Mouse (Mus musculus) heart, embryonic 15.5 days (tissue): ENCODE measurements at regions not wholly inside any gene's neighbourhood (a gene's known extent, or its start where the extent isn't known, plus 50 kb on each side); places are given as distances from the start of the nearest gene placed in this dataset.

Experiments used
- ATAC-seq: fragments of 200-750 bp; cut with Nextera tagmentation; replicated peaks from 2 replicates; pipeline ENCODE4 v1.8.0; 2017; ENCODE audit warnings: low read depth, moderate TSS enrichment; ENCODE audit not compliant: insufficient number of reproducible peaks, insufficient read depth, low FRiP score
- H3K27ac ChIP-seq: fragments of 300-500 bp; sonication (generic); 2 replicates; pipeline ENCODE4 v1.5.1; 2015; ENCODE audit warnings: mild to moderate bottlenecking, inconsistent platforms
- H3K27me3 ChIP-seq: fragments of 300-500 bp; sonication (generic); 2 replicates; pipeline ENCODE4 v1.6.1; 2015; ENCODE audit warnings: inconsistent platforms
- H3K36me3 ChIP-seq: fragments of 300-500 bp; sonication (generic); 2 replicates; pipeline ENCODE4 v1.6.1; 2015; ENCODE audit warnings: mild to moderate bottlenecking, inconsistent platforms
- H3K4me1 ChIP-seq: fragments of 300-500 bp; sonication (generic); replicated peaks from 2 replicates; pipeline ENCODE4 v1.6.1; 2015; ENCODE audit warnings: inconsistent platforms
- H3K4me2 ChIP-seq: fragments of 300-500 bp; sonication (generic); 2 replicates; pipeline ENCODE4 v1.6.1; 2015; ENCODE audit warnings: inconsistent platforms, mild to moderate bottlenecking, moderate library complexity
- H3K4me3 ChIP-seq: fragments of 300-500 bp; sonication (generic); 2 replicates; pipeline ENCODE4 v1.5.1; 2015; ENCODE audit warnings: mild to moderate bottlenecking, inconsistent platforms
- H3K9ac ChIP-seq: fragments of 300-500 bp; sonication (generic); 2 replicates; pipeline ENCODE4 v1.6.1; 2015; ENCODE audit warnings: mild to moderate bottlenecking, inconsistent platforms
- H3K9me3 ChIP-seq: fragments of 300-500 bp; sonication (generic); replicated peaks from 2 replicates; pipeline ENCODE4 v1.6.1; 2016; ENCODE audit warnings: inconsistent platforms
- WGBS: fragments of 180-500 bp; shearing (Covaris S2); methylation state at CpG from one replicate; pipeline ENCODE4 v1.1.7; 2015; ENCODE audit warnings: mixed read lengths; 5-methylcytosine and 5-hydroxymethylcytosine counted together

- H3K27ac ChIP-seq, result no peak overlapping the region
Measured at GRCm38 (mm10) chr4:64684654-64685053, 439.3 kb upstream of the Pappa start.

GRCm38 (mm10) chr4:64696134-64696533, 427.8 kb upstream of the Pappa start:
- WGBS, result 41% methylated on average over 1 of the region's 1 CpGs
- Histone ChIP-seq H3K36me3 (no peaks in the 10 kb centered on the region), H3K4me1 (no peaks in the 10 kb centered on the region), H3K27me3 (no peaks in the 10 kb centered on the region), H3K9me3 (no peaks in the 10 kb centered on the region), H3K4me2 (no peak overlapping the region), H3K9ac (no peak overlapping the region), H3K27ac (no peak overlapping the region), H3K4me3 (no peak overlapping the region)
- ATAC-seq, result no peak

More at GRCm38 (mm10) chr4:64684654-64685053, 439.3 kb upstream of the Pappa start:
- ATAC-seq, result no peak
- H3K27me3 ChIP-seq, result no peaks in the 10 kb centered on the region
- no peaks in the 10 kb centered on the region for H3K9me3 ChIP-seq
- WGBS, result 78% methylated on average over 1 of the region's 1 CpGs
- H3K9ac ChIP-seq, result no peak overlapping the region
- no peak overlapping the region for H3K4me3 ChIP-seq
- H3K4me1 ChIP-seq, result no peaks in the 10 kb centered on the region
- H3K4me2 ChIP-seq, result no peak overlapping the region
- no peaks in the 10 kb centered on the region for H3K36me3 ChIP-seq

GRCm38 (mm10) chr4:64723296-64723695, 400.7 kb upstream of the Pappa start:
- Histone ChIP-seq H3K4me1 (no peaks in the 10 kb centered on the region), H3K9ac (no peak overlapping the region), H3K4me3 (no peak overlapping the region), H3K27me3 (no peaks in the 10 kb centered on the region), H3K4me2 (no peak overlapping the region), H3K9me3 (no peaks in the 10 kb centered on the region), H3K27ac (no peak overlapping the region), H3K36me3 (no peaks in the 10 kb centered on the region)
- no peak for ATAC-seq
- 45% methylated on average over 3 of the region's 3 CpGs for WGBS

- 59% methylated on average over 1 of the region's 1 CpGs for WGBS
- H3K27me3 ChIP-seq, result no peaks in the 10 kb centered on the region
Measured at GRCm38 (mm10) chr4:64724851-64725250, 399.1 kb upstream of the Pappa start.

GRCm38 (mm10) chr4:64755986-64756385, 368.0 kb upstream of the Pappa start:
- no peak overlapping the region for H3K27ac ChIP-seq
- no peaks in the 10 kb centered on the region for H3K4me1 ChIP-seq
- no peak overlapping the region for H3K4me2 ChIP-seq
- H3K9ac ChIP-seq, result no peak overlapping the region
- H3K9me3 ChIP-seq, result no peaks in the 10 kb centered on the region
- H3K4me3 ChIP-seq, result no peak overlapping the region
- no peaks in the 10 kb centered on the region for H3K36me3 ChIP-seq
- ATAC-seq, result no peak
- WGBS, result 66% methylated on average over 4 of the region's 4 CpGs
- H3K27me3 ChIP-seq, result no peaks in the 10 kb centered on the region

More at GRCm38 (mm10) chr4:64724851-64725250, 399.1 kb upstream of the Pappa start:
- no peaks in the 10 kb centered on the region for H3K36me3 ChIP-seq
- no peak overlapping the region for H3K9ac ChIP-seq
- no peak overlapping the region for H3K4me2 ChIP-seq
- no peak for ATAC-seq
- no peak overlapping the region for H3K27ac ChIP-seq
- H3K4me3 ChIP-seq, result no peak overlapping the region
- H3K9me3 ChIP-seq, result no peaks in the 10 kb centered on the region
- H3K4me1 ChIP-seq, result no peaks in the 10 kb centered on the region

DNA sequence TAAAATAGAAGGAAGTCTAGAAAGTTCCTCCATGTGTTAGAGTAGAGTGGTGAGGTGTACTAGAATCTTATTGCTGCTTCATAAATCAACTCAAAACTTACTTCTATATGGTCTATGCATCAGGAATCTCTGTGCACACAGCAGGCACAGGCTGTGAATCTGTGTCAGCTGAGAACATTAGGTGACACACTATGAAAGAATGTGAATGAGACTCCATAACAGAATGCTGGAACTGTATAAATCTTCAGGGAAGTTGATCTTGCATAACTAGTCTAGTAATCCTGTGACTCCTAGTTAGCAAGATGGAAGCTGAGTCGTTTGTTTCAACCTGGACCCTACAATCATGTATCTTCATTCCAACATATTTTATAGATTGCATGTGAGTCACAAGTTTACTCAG, 355.4 kb upstream of the Pappa start:
- Histone ChIP-seq H3K4me2 (no peak overlapping the region), H3K9ac (no peak overlapping the region), H3K36me3 (no peaks in the 10 kb centered on the region), H3K4me3 (no peak overlapping the region), H3K4me1 (no peaks in the 10 kb centered on the region), H3K27ac (no peak overlapping the region), H3K9me3 (no peaks in the 10 kb centered on the region), H3K27me3 (no peaks in the 10 kb centered on the region)
- WGBS, result 68% methylated on average over 1 of the region's 1 CpGs
- no peak for ATAC-seq

GRCm38 (mm10) chr4:64803886-64804285, 320.1 kb upstream of the Pappa start:
- no peaks in the 10 kb centered on the region; the same call in 1 of the 2 replicates for H3K4me1 ChIP-seq
- no peak overlapping the region for H3K4me2 ChIP-seq
- ATAC-seq, result no peak
- no peak overlapping the region for H3K27ac ChIP-seq
- no peaks in the 10 kb centered on the region for H3K27me3 ChIP-seq
- 43% methylated on average over 7 of the region's 7 CpGs for WGBS
- no peak overlapping the region for H3K4me3 ChIP-seq
- H3K36me3 ChIP-seq, result no peaks in the 10 kb centered on the region
- H3K9ac ChIP-seq, result no peak overlapping the region
- no peaks in the 10 kb centered on the region for H3K9me3 ChIP-seq

GRCm38 (mm10) chr4:64804996-64805395, 319.0 kb upstream of the Pappa start:
- Histone ChIP-seq H3K4me2 (no peak overlapping the region), H3K27me3 (no peaks in the 10 kb centered on the region), H3K4me1 (no peaks in the 10 kb centered on the region; the same call in 1 of the 2 replicates), H3K36me3 (no peaks in the 10 kb centered on the region), H3K9me3 (no peaks in the 10 kb centered on the region), H3K4me3 (no peak overlapping the region), H3K27ac (no peak overlapping the region), H3K9ac (no peak overlapping the region)
- WGBS, result 51% methylated on average over 2 of the region's 2 CpGs
- no peak for ATAC-seq

GRCm38 (mm10) chr4:64807148-64807547, 316.8 kb upstream of the Pappa start:
- Histone ChIP-seq H3K9me3 (no peaks in the 10 kb centered on the region), H3K27ac (no peak overlapping the region), H3K4me3 (no peak overlapping the region), H3K4me1 (no peaks in the 10 kb centered on the region; the same call in 1 of the 2 replicates), H3K9ac (no peak overlapping the region), H3K27me3 (no peaks in the 10 kb centered on the region), H3K36me3 (no peaks in the 10 kb centered on the region), H3K4me2 (no peak overlapping the region)
- WGBS, result 68% methylated on average over 1 of the region's 1 CpGs
- ATAC-seq, result no peak

DNA sequence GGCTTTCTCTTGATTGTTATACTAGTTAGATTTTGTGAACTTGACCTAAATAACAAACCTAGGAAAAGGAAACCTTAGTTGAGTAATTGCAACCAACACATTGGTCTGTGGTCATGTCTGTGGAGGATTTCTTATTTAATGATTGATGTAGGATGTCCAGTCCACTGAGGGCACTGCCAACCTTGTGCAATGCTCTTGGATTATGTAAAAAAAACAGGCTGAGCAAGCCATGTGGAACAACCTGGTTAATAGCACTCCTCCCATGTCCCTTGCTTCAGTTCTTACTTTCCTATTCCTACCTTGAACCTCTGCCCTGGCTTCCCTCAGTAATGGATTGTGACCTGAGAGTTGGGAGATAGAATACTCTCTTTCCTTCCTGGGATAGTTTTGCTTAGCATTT, 312.0 kb upstream of the Pappa start:
- Histone ChIP-seq H3K27ac (no peak overlapping the region), H3K27me3 (no peaks in the 10 kb centered on the region), H3K4me1 (no peaks in the 10 kb centered on the region), H3K9me3 (no peaks in the 10 kb centered on the region), H3K4me3 (no peak overlapping the region), H3K9ac (no peak overlapping the region), H3K36me3 (no peaks in the 10 kb centered on the region), H3K4me2 (no peak overlapping the region)
- ATAC-seq, result no peak

- no peak overlapping the region for H3K9ac ChIP-seq
- H3K27me3 ChIP-seq, result no peaks in the 10 kb centered on the region
- WGBS, result 71% methylated on average over 4 of the region's 4 CpGs
- no peaks in the 10 kb centered on the region for H3K9me3 ChIP-seq
- no peak for ATAC-seq
- no peak overlapping the region for H3K4me3 ChIP-seq
- H3K36me3 ChIP-seq, result no peaks in the 10 kb centered on the region
- no peaks in the 10 kb centered on the region for H3K4me1 ChIP-seq
- no peak overlapping the region for H3K4me2 ChIP-seq
- no peak overlapping the region for H3K27ac ChIP-seq
Measured at GRCm38 (mm10) chr4:64812812-64813211, 311.2 kb upstream of the Pappa start.

DNA sequence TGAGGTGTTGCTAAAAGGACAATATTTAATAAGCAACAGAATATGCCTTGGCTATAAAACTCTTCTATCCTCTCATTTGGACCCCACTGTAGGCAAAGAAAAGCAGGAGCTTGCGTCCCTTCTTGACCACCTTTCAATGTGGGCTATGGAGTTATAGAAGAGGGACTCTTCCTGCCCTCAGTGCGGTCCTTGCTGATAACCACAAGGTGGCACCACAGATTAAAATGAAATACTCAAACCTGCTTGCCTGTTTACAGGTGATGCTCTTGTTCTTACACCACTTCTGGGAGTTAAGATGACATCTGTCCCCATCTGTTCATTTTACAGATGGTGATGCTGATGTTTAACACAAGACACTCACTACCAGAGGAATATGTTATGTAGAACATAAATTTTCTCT, 291.1 kb upstream of the Pappa start:
- Histone ChIP-seq H3K9ac (no peak overlapping the region), H3K36me3 (no peaks in the 10 kb centered on the region), H3K27me3 (no peaks in the 10 kb centered on the region), H3K4me1 (no peaks in the 10 kb centered on the region), H3K9me3 (no peaks in the 10 kb centered on the region), H3K4me2 (no peak overlapping the region), H3K4me3 (no peak overlapping the region), H3K27ac (no peak overlapping the region)
- WGBS, result 41% methylated on average over 2 of the region's 2 CpGs
- ATAC-seq, result no peak
